Mouse (Mus musculus) small intestine, adult 2 months (tissue): ENCODE results near the gene Lrp1.

Experiments used
- CTCF ChIP-seq: fragments of 200-500 bp; IDR thresholded peaks from 2 replicates; pipeline ENCODE4 v1.5.1; 2012; ENCODE audit warnings: low read depth, mild to moderate bottlenecking, control low read depth, inconsistent platforms, low read length, moderate library complexity, mixed read lengths; ENCODE audit not compliant: insufficient replicate concordance, insufficient read length; ENCODE audit errors: extremely low read depth
- POLR2A ChIP-seq: fragments of 200-500 bp; IDR thresholded peaks from 2 replicates; pipeline ENCODE4 v1.6.1; 2012; ENCODE audit warnings: low read depth, mild to moderate bottlenecking, control low read depth, inconsistent platforms, low read length, moderate library complexity

DNA sequence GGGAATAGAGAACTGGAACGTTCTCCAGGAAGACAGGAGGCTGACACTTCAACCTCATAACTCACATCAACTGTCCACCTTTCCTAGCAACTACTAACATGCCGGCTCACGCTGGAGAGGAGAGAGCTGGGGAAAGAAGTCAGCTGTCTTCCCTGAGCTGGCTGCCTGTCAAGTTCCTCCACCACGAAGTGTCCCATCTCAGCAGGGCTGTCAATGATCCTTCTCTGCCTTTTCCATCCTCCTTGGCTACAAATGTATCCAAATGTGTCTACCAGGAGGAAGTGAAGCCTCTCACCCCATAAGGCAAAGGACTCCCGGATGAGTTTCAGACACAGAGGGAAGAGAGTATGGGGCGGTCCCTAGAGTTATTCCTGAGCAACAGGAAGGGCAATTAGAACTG is 2.8 kb downstream of the Lrp1 start:
- TF ChIP-seq CTCF = no peak
- no peak for TF ChIP-seq POLR2A
